22 mouse cellular contexts compared by ENCODE assay signal in genomic region chr17:8720961-8721360, GRCm38 (mm10).
DNase-seq lines count a peak whose midpoint lies in the region; ATAC-seq and TF ChIP-seq lines count a peak whose summit lies in the region.
"Had no signal": no experiment of that assay in that cellular context is flagged by ENCODE, and none has a peak within 500 bp of the region (broad histone marks: within the 10 kb centered on the region; RNA-seq: fewer than 3 reads in every experiment).

No protein-coding gene starts in this region.

- no peaks in the 10 kb centered on the region for H3K9me3 ChIP-seq in forebrain, embryonic 14.5 days (replicated peaks; ENCODE audit: control insufficient read depth, low read length)
- H3K9me3 ChIP-seq in forebrain, embryonic 15.5 days, result no peaks in the 10 kb centered on the region
- H3K9me3 ChIP-seq in intestine, embryonic 14.5 days (ENCODE audit: control insufficient read depth, low read length), result no peaks in the 10 kb centered on the region
- H3K9me3 ChIP-seq in intestine, postnatal 0 days (ENCODE audit: control insufficient read depth), result no peaks in the 10 kb centered on the region
- no peaks in the 10 kb centered on the region for H3K9me3 ChIP-seq in limb, embryonic 13.5 days
- H3K9me3 ChIP-seq: embryonic facial prominence, embryonic 13.5 days; forebrain, embryonic 12.5 days; heart, embryonic 15.5 days; hindbrain, embryonic 10.5 days; hindbrain, embryonic 15.5 days had no signal

- no peak overlapping the region for H3K4me2 ChIP-seq in forebrain, embryonic 14.5 days (ENCODE audit: low read length)
- H3K4me2 ChIP-seq in forebrain, embryonic 15.5 days (replicated peaks), result no peak overlapping the region
- H3K4me2 ChIP-seq in intestine, embryonic 14.5 days (ENCODE audit: low read length), result no peak overlapping the region
- no peak overlapping the region for H3K4me2 ChIP-seq in intestine, postnatal 0 days (replicated peaks; ENCODE audit: low read depth)
- peak overlapping the region; percentile 44 for H3K4me2 ChIP-seq in limb, embryonic 13.5 days (replicated peaks)
- H3K4me2 ChIP-seq: embryonic facial prominence, embryonic 13.5 days; forebrain, embryonic 12.5 days; heart, embryonic 11.5 days; heart, embryonic 15.5 days; hindbrain, embryonic 15.5 days had no signal

- H3K4me1 ChIP-seq in forebrain, embryonic 14.5 days (ENCODE audit: control insufficient read depth, insufficient read depth, low read length), result no peaks in the 10 kb centered on the region
- H3K4me1 ChIP-seq in forebrain, embryonic 15.5 days, result peaks cover 10% of the 10 kb centered on the region
- no peaks in the 10 kb centered on the region for H3K4me1 ChIP-seq in intestine, embryonic 14.5 days (replicated peaks; ENCODE audit: control insufficient read depth, insufficient read depth, low read length)
- H3K4me1 ChIP-seq in intestine, postnatal 0 days (replicated peaks; ENCODE audit: control insufficient read depth, insufficient read depth, low read length), result no peaks in the 10 kb centered on the region
- peaks cover 11% of the 10 kb centered on the region for H3K4me1 ChIP-seq in limb, embryonic 13.5 days
- H3K4me1 ChIP-seq: embryonic facial prominence, embryonic 13.5 days; forebrain, embryonic 12.5 days; heart, embryonic 15.5 days; hindbrain, embryonic 10.5 days; hindbrain, embryonic 15.5 days had no signal

- 52% methylated on average over 10 of the region's 10 CpGs for WGBS in forebrain, embryonic 14.5 days
- 41% methylated on average over 10 of the region's 10 CpGs for WGBS in forebrain, embryonic 15.5 days
- WGBS in intestine, embryonic 14.5 days, result 78% methylated on average over 10 of the region's 10 CpGs
- WGBS in intestine, postnatal 0 days, result 82% methylated on average over 10 of the region's 10 CpGs
- WGBS in limb, embryonic 13.5 days, result 42% methylated on average over 10 of the region's 10 CpGs

- no peak for TF ChIP-seq CTCF in intestine, postnatal 0 days (IDR thresholded peaks at IDR 0.05; ENCODE audit: low read depth)
- no peak for TF ChIP-seq CTCF in brain, embryonic 14.5 days (IDR thresholded peaks at IDR 0.05; ENCODE audit: borderline replicate concordance, extremely low read depth, insufficient read depth, insufficient read length)

- no peak overlapping the region for H3K27ac ChIP-seq in forebrain, embryonic 14.5 days (ENCODE audit: low read depth, low read length)
- no peak overlapping the region for H3K27ac ChIP-seq in forebrain, embryonic 15.5 days (replicated peaks)
- H3K27ac ChIP-seq in intestine, embryonic 14.5 days (ENCODE audit: low read depth), result no peak overlapping the region
- no peak overlapping the region for H3K27ac ChIP-seq in intestine, postnatal 0 days (ENCODE audit: low read depth, low read length)
- no peak overlapping the region for H3K27ac ChIP-seq in limb, embryonic 13.5 days
- H3K27ac ChIP-seq: embryonic facial prominence, embryonic 13.5 days; forebrain, embryonic 12.5 days; gastrocnemius, adult 2 months; heart, embryonic 15.5 days; hindbrain, embryonic 10.5 days; hindbrain, embryonic 15.5 days had no signal

- H3K4me3 ChIP-seq in forebrain, embryonic 14.5 days (ENCODE audit: low read depth, low read length), result no peak overlapping the region
- H3K4me3 ChIP-seq in forebrain, embryonic 15.5 days, result no peak overlapping the region
- no peak overlapping the region for H3K4me3 ChIP-seq in intestine, embryonic 14.5 days (ENCODE audit: low read depth, low read length)
- H3K4me3 ChIP-seq in intestine, postnatal 0 days (ENCODE audit: low read depth, low read length), result no peak overlapping the region
- H3K4me3 ChIP-seq in limb, embryonic 13.5 days, result no peak overlapping the region
- H3K4me3 ChIP-seq: embryonic facial prominence, embryonic 13.5 days; forebrain, embryonic 12.5 days; gastrocnemius, adult 2 months; heart, embryonic 15.5 days; hindbrain, embryonic 10.5 days; hindbrain, embryonic 15.5 days had no signal

- no peak for ATAC-seq in forebrain, embryonic 14.5 days
- ATAC-seq in forebrain, embryonic 15.5 days (replicated peaks), result no peak
- ATAC-seq in intestine, embryonic 14.5 days (replicated peaks; ENCODE audit: low FRiP score, low TSS enrichment, low read depth), result no peak
- no peak for ATAC-seq in intestine, postnatal 0 days
- ATAC-seq in limb, embryonic 13.5 days (ENCODE audit: low FRiP score, low read depth), result no peak
- ATAC-seq: activated CD4-positive, CD25-positive, alpha-beta regulatory T cell, adult 4 months; inflammation-experienced regulatory T-cells, adult 6 months; Patski had no signal

- no peak for TF ChIP-seq POLR2A in brain, embryonic 14.5 days (IDR thresholded peaks at IDR 0.05; ENCODE audit: borderline replicate concordance, extremely low read depth, insufficient read depth, insufficient read length, poor library complexity, severe bottlenecking)

- no peak overlapping the region for H3K9ac ChIP-seq in forebrain, embryonic 14.5 days (ENCODE audit: low read length)
- no peak overlapping the region for H3K9ac ChIP-seq in forebrain, embryonic 15.5 days (replicated peaks)
- H3K9ac ChIP-seq in intestine, embryonic 14.5 days (ENCODE audit: low read length), result no peak overlapping the region
- H3K9ac ChIP-seq in intestine, postnatal 0 days (ENCODE audit: low read depth, low read length), result no peak overlapping the region
- no peak overlapping the region for H3K9ac ChIP-seq in limb, embryonic 13.5 days
- H3K9ac ChIP-seq: embryonic facial prominence, embryonic 13.5 days; forebrain, embryonic 12.5 days; heart, embryonic 15.5 days; hindbrain, embryonic 15.5 days had no signal

- no peaks in the 10 kb centered on the region for H3K27me3 ChIP-seq in forebrain, embryonic 14.5 days (replicated peaks; ENCODE audit: control insufficient read depth, insufficient read depth, low read length)
- no peaks in the 10 kb centered on the region for H3K27me3 ChIP-seq in forebrain, embryonic 15.5 days
- no peaks in the 10 kb centered on the region for H3K27me3 ChIP-seq in intestine, embryonic 14.5 days (replicated peaks; ENCODE audit: control insufficient read depth, insufficient read depth, low read length)
- H3K27me3 ChIP-seq in intestine, postnatal 0 days (replicated peaks; ENCODE audit: control insufficient read depth, insufficient read depth, low read length), result no peaks in the 10 kb centered on the region
- 0 out of 2 replicates have a peak, but pooled peaks cover 3% of the 10 kb centered on the region for H3K27me3 ChIP-seq in limb, embryonic 13.5 days
- H3K27me3 ChIP-seq: embryonic facial prominence, embryonic 13.5 days; forebrain, embryonic 12.5 days; heart, embryonic 15.5 days; hindbrain, embryonic 15.5 days; Patski had no signal

- DNase-seq in forebrain, embryonic 14.5 days (ENCODE audit: low spot score), result peak; percentile 48
- peak; percentile 38 for DNase-seq in intestine, embryonic 14.5 days (ENCODE audit: low spot score)
- peak; percentile 59 for DNase-seq in brain, embryonic 14.5 days (ENCODE audit: low read depth)
- DNase-seq in adrenal gland, postnatal 10 days, result no peak
- DNase-seq: adrenal gland, postnatal 25 days; cerebellum, adult 2 months; cerebellum, postnatal 25 days; gastrocnemius, adult 2 months; gastrocnemius, postnatal 25 days; heart, postnatal 14 days had no signal

- no peaks in the 10 kb centered on the region for H3K36me3 ChIP-seq in forebrain, embryonic 14.5 days (ENCODE audit: control insufficient read depth, insufficient read depth, low read length)
- H3K36me3 ChIP-seq in forebrain, embryonic 15.5 days, result no peaks in the 10 kb centered on the region
- no peaks in the 10 kb centered on the region for H3K36me3 ChIP-seq in intestine, embryonic 14.5 days (ENCODE audit: control insufficient read depth, insufficient read depth, low read length)
- H3K36me3 ChIP-seq in intestine, postnatal 0 days (ENCODE audit: control insufficient read depth, insufficient read depth), result no peaks in the 10 kb centered on the region
- no peaks in the 10 kb centered on the region for H3K36me3 ChIP-seq in limb, embryonic 13.5 days
- H3K36me3 ChIP-seq: embryonic facial prominence, embryonic 13.5 days; forebrain, embryonic 12.5 days; heart, embryonic 15.5 days; hindbrain, embryonic 10.5 days; hindbrain, embryonic 15.5 days had no signal
